Mouse (Mus musculus) heart, postnatal 0 days (tissue): Measurements from ENCODE around the gene Hoxb6.

ENCODE experiments used
- CTCF ChIP-seq: IDR thresholded peaks from 2 replicates; pipeline ENCODE4 v1.5.1; 2016; ENCODE audit warnings: antibody characterized with exemption, control low read depth, low read depth
- EP300 ChIP-seq: IDR thresholded peaks from 2 replicates; pipeline ENCODE4 v1.6.1; 2016; ENCODE audit warnings: antibody characterized with exemption, low read depth

DNA sequence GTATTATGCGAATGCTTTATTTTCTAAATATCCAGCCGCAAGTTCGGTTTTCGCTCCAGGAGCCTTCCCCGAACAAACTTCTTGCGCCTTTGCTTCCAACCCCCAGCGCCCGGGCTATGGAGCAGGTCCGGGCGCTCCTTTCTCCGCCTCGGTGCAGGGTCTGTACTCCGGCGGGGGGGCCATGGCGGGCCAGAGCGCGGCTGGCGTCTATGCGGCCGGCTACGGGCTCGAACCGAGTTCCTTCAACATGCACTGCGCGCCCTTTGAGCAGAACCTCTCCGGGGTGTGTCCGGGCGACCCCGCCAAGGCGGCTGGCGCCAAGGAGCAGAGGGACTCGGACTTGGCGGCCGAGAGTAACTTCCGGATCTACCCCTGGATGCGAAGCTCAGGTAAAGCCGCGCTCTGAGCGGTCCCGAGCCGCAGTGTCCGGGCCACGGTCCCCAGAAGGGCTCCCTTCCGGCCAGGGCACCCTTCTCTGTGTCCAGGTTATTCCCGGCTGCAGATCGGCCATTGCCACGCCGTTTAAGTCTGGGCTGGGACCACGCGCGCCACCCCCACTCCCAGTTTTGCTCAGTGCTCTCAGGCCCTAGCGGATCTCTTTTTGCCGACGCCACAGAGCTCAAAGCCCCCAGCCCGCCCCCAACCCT lies 5.4 kb upstream of the Hoxb6 start:
- TF ChIP-seq CTCF (no peak), EP300 (no peak)
